Mouse (Mus musculus): ENCODE results near the gene 2310022A10Rik. TPM values are rescaled to one million over a fixed set of nuclear protein-coding genes. Genes with fewer than 3 reads are reported as not detected.
A peak's percentile ranks its signal among the peaks of the same experiment; 100 is the strongest.

The 2310022A10Rik gene
- polyA plus RNA-seq, 1 experiment from 2014 or later, result 39.3 TPM

DNA sequence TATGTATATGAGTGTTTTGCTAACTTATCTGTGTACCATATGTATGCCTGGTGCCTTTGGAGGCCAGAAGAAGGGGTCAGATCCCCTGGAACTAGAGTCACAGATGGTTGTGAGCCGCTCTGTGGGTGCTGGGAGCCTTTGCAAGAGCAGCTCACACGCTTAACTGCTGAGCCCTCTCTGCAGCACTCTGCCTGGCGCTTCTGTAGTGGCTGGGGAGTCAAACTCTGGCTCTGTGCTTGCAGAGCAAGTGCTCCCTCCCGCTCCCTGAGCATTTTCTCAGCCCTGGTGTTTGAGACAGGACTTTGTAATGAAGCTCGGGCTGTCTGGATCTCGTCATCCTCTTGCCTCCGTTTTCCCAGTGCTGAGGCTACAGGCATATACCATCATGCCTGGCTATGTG, 45.0 kb downstream of the 2310022A10Rik start:
- DNase-seq (ENCODE audit: extremely low spot score, low spot score), result no peak
- Histone ChIP-seq H3K9me3 (no peaks in the 10 kb centered on the region), H3K36me3 (replicated peaks) (peaks cover 19% of the 10 kb centered on the region), H3K27ac (no peak overlapping the region), H3K27me3 (ENCODE audit: poor library complexity, severe bottlenecking) (no peaks in the 10 kb centered on the region), H3K4me3 (no peak overlapping the region), H3K4me1 (peaks cover 31% of the 10 kb centered on the region)
- WGBS, result 79% methylated on average over 7 of the region's 7 CpGs

DNA sequence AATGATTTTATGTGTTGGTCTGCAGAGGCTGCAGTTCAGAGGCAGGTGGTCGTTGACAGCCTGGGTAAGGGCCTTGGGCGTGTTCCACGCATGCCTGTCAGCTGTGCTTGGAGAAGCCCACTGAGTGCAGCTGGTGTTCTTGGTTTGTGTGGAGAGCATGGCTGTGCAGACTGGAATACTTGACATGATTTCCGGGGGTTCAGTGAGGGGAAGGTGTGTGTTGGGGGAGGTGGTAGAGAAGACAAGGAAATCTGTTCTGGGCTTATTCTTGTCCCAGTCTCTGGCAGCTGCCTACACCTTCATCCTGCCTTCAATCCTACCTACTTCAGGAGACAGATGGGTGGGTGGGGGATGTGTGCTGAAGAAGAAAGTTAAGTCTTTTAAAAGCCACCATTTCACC, 48.6 kb downstream of the 2310022A10Rik start:
- no peaks in the 10 kb centered on the region for H3K27me3 ChIP-seq (ENCODE audit: poor library complexity, severe bottlenecking)
- H3K4me3 ChIP-seq, result no peak overlapping the region
- DNase-seq (ENCODE audit: extremely low spot score, low spot score), result no peak
- peaks cover 21% of the 10 kb centered on the region for H3K4me1 ChIP-seq
- H3K9me3 ChIP-seq, result no peaks in the 10 kb centered on the region
- 0 out of 2 replicates have a peak, but pooled peaks cover 4% of the 10 kb centered on the region for H3K36me3 ChIP-seq (replicated peaks)
- WGBS, result 85% methylated on average over 4 of the region's 4 CpGs
- no peak overlapping the region for H3K27ac ChIP-seq

DNA sequence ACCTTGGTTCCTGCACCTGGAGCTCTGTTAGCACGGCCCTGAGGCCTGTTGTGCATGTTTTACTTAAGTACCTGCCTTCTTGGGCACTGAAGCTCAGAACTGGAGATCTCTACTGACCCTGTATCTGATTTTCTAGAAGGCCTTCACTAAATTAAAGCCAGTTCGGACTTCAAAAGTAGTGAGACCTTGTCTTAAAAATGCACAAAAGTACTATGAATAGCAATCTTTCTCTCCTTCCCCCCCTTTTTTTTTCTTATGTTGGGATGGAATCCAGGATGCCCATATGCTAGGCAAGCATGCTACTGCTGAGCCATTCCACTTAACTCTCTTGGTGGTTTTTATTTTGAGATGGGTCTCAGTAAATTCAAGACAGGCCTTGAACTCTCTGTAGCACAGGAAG, 49.1 kb downstream of the 2310022A10Rik start:
- peaks cover 21% of the 10 kb centered on the region for H3K4me1 ChIP-seq
- H3K9me3 ChIP-seq, result no peaks in the 10 kb centered on the region
- WGBS, result 92% methylated on average over 2 of the region's 2 CpGs
- DNase-seq (ENCODE audit: extremely low spot score, low spot score), result no peak
- H3K27me3 ChIP-seq (ENCODE audit: poor library complexity, severe bottlenecking), result no peaks in the 10 kb centered on the region
- H3K27ac ChIP-seq, result no peak overlapping the region
- H3K36me3 ChIP-seq (replicated peaks), result 0 out of 2 replicates have a peak, but pooled peaks cover 4% of the 10 kb centered on the region
- H3K4me3 ChIP-seq, result no peak overlapping the region

DNA sequence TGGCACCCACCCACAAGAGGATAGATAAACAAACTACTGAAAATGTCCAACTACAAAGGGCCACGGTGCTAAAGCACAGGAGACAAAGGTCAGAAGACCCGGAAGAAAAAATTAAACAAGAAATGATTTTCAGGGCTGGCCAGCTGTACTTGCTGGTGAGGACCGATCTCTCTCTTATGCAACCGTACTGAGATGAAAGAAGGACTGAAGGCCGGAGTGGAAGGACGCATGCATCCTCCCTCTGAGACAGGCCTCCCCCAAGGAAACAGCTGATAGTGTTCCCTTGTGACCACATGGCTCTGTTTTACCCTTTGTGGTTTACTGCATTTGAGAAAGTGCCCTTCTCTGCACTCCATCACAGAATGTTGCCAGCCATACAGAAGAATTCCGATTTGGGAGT, 49.8 kb downstream of the 2310022A10Rik start:
- peaks cover 26% of the 10 kb centered on the region for H3K4me1 ChIP-seq
- 0 out of 2 replicates have a peak, but pooled peaks cover 4% of the 10 kb centered on the region for H3K36me3 ChIP-seq (replicated peaks)
- no peak for DNase-seq (ENCODE audit: extremely low spot score, low spot score)
- H3K27me3 ChIP-seq (ENCODE audit: poor library complexity, severe bottlenecking), result no peaks in the 10 kb centered on the region
- H3K4me3 ChIP-seq, result no peak overlapping the region
- no peak overlapping the region for H3K27ac ChIP-seq
- H3K9me3 ChIP-seq, result no peaks in the 10 kb centered on the region
- 93% methylated on average over 7 of the region's 7 CpGs for WGBS

DNA sequence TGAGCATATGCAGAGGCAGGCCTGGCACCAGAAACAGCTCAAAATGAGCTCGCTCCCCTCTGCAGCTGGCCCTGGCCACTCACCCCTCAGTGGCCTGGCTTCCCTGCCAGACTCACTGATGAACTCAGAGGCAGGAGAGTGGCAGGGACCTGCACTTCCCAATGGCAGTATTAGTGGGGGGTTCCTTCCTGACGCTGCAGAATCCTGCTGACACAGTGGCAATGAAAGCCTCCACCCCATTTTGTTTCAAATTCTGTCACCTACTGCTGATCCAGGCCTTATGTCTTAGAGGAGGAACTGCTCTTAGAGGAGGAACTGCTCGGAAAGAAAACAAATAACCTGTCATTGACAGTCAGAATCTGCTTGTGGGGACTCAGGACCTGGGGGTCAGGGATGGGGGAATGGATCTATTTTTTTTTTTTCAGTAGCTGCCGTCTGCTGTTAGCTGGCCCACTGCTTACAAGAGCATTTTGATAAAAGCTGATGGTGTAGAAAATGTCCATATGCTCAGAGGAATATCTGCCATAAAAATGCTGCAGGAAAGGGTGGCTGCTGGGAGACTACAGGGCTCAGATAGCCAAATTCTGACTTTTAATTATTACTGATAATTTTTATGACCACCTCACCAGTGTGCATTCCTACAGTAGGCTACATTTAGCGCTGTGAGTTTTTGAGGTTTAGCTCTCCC, 51.8 kb downstream of the 2310022A10Rik start:
- WGBS, result 69% methylated on average over 5 of the region's 5 CpGs
- H3K36me3 ChIP-seq (replicated peaks), result peaks cover 21% of the 10 kb centered on the region
- peaks cover 26% of the 10 kb centered on the region for H3K4me1 ChIP-seq
- no peak overlapping the region for H3K4me3 ChIP-seq
- H3K27ac ChIP-seq, result no peak overlapping the region
- DNase-seq (ENCODE audit: extremely low spot score, low spot score), result no peak
- no peaks in the 10 kb centered on the region for H3K9me3 ChIP-seq
- H3K27me3 ChIP-seq (ENCODE audit: poor library complexity, severe bottlenecking), result no peaks in the 10 kb centered on the region

DNA sequence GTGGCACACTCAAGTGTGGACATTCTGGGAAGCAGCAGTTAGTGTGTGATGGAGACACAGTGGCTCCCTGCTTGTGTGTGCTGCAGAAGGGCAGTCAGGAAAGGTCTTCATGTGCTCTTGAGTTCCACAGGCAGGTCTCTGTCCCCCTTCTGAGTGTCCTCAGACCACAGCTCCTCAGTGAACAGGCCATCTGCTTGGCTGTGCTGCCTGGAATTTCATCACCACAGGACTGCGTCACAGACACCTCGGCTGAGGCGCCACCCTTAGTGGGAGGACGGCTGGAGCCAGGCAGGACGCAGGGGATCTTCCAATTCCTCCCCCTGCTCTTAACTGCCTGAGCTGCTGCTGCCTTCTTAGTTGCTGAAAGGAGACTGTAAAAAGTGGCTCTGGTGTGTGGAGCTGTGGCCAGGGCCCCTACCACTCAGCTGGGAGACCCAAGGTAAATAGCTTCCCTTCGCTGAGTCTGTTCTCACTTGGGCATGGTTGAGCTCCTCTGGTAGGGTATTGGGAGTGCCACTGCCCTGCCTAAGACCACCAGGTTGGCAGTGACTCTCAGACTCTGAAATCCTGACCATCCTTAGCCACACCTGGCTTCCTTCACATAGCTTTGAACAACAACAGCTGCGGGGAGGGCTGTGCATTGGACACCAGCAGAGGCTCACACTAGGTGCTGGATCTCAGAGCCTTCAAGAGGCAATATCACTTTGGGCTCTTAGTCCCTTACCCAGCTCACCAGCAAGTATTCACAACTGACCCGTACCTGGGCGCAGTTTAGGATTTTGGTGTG, 52.7 kb downstream of the 2310022A10Rik start:
- 88% methylated on average over 9 of the region's 9 CpGs for WGBS
- Histone ChIP-seq H3K27ac (no peak overlapping the region), H3K9me3 (no peaks in the 10 kb centered on the region), H3K27me3 (ENCODE audit: poor library complexity, severe bottlenecking) (no peaks in the 10 kb centered on the region), H3K4me1 (peaks cover 26% of the 10 kb centered on the region), H3K36me3 (replicated peaks) (peaks cover 30% of the 10 kb centered on the region), H3K4me3 (no peak overlapping the region)
- no peak for DNase-seq (ENCODE audit: extremely low spot score, low spot score)

DNA sequence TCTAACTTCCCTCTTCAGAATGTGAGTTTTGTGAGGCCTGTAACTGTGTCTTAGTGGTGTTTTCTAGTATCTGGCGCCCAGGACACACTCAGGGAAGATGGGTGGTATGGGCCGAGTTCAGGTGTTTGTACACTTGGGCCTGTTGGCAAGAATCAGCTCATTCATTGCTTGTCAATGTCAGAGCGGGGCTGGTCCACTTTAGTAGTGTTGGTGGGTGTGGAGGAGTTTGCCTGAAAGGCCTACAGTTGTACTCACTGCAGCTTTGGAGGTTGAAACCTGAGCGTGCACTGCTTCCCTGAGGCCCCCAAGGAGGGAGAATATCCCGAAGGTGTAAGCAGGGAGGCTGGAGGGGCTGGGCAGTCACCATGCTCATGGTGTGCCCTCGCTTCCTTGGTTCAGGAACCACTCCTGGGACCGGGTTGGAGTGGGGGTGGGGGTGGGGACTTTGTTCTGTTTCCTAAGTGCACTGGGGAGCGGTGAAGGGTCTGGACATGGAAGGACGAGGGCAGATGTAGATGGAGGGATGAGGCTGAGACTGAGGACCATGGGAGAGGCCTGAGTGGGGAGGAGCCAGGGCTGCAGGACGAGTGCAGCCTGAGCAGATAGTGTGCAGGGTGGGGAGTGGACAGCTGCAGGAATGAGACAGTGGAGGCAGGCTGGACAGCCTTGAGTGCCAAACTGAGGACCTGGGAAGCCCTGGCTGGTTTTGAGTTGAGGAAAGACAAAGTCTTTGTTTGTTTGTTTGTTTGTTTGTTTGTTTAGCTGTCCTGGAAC, 53.6 kb downstream of the 2310022A10Rik start:
- Histone ChIP-seq H3K36me3 (replicated peaks) (peaks cover 36% of the 10 kb centered on the region), H3K4me3 (no peak overlapping the region), H3K4me1 (peaks cover 21% of the 10 kb centered on the region), H3K9me3 (no peaks in the 10 kb centered on the region), H3K27me3 (ENCODE audit: poor library complexity, severe bottlenecking) (no peaks in the 10 kb centered on the region), H3K27ac (peak overlapping the region; percentile 44; the same call in 1 of the 2 replicates)
- DNase-seq (ENCODE audit: extremely low spot score, low spot score), result no peak
- 81% methylated on average over 10 of the region's 10 CpGs for WGBS

DNA sequence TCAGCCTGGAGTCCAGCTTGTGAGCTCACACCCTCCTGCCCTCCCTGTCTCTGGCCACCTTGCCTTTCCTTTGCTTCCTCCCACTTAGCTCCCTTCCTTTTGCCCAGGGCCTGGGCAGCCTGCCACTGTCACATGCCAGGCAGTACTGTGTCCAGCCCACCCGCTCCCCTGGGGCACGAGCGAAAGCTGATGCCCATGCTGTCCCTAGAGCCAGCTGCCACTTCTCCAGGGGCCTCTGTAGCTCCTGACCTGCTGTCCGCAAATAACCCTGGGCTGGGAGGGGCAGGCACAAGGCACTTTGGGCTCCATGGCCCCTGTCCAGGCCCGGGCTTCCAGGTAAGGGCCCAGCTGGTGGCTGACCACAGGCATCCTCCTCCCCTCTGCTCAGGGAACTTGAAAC, 54.5 kb downstream of the 2310022A10Rik start:
- Histone ChIP-seq H3K27ac (no peak overlapping the region), H3K4me1 (peaks cover 21% of the 10 kb centered on the region), H3K27me3 (ENCODE audit: poor library complexity, severe bottlenecking) (no peaks in the 10 kb centered on the region), H3K4me3 (no peak overlapping the region), H3K9me3 (no peaks in the 10 kb centered on the region), H3K36me3 (replicated peaks) (peaks cover 36% of the 10 kb centered on the region)
- no peak for DNase-seq (ENCODE audit: extremely low spot score, low spot score)
- WGBS, result 90% methylated on average over 5 of the region's 5 CpGs

DNA sequence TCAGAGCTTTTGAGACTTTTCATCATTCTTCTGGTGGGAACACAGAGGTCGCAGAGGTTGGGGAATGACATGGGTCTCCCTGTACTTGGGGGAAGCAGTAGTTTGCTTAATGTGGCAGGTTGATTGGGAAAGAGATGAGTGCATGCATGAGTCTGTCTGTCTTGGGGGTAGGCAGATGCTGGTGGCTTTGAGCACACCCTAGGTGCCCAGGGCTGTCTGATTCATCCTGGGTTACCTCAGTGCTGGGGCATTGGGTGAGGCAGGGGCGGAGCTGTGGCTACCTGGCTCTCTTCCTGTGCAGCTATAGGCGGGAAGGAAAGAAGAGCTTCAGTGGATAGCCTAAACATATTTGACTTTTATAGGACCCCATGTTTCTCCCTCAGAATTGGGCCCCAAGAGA, 55.1 kb downstream of the 2310022A10Rik start:
- peaks cover 25% of the 10 kb centered on the region for H3K4me1 ChIP-seq
- 90% methylated on average over 3 of the region's 3 CpGs for WGBS
- H3K27me3 ChIP-seq (ENCODE audit: poor library complexity, severe bottlenecking), result no peaks in the 10 kb centered on the region
- H3K4me3 ChIP-seq, result no peak overlapping the region
- no peaks in the 10 kb centered on the region for H3K9me3 ChIP-seq
- H3K27ac ChIP-seq, result no peak overlapping the region
- DNase-seq (ENCODE audit: extremely low spot score, low spot score), result no peak
- H3K36me3 ChIP-seq (replicated peaks), result peaks cover 34% of the 10 kb centered on the region

DNA sequence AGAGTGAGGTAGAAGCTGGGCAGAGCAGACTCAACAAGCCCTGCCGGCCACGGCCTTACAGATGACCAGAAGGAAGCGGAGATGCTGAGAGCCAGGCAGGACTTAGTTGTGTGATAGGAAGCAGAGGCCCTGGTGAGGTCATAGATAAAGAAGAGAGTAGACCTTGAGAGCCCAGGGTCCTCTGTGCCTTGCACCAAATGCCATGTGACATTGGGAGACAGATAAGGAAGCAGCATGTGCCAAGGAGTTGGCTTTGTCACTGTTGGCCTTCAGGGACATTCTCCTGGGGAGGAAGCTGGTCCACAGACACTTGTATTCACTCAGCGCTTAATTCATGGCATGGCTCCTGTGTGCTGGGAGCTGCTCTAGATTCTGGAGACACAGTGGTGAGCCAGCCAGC, 56.3 kb downstream of the 2310022A10Rik start:
- no peaks in the 10 kb centered on the region for H3K27me3 ChIP-seq (ENCODE audit: poor library complexity, severe bottlenecking)
- 93% methylated on average over 4 of the region's 4 CpGs for WGBS
- H3K27ac ChIP-seq, result no peak overlapping the region
- no peaks in the 10 kb centered on the region for H3K9me3 ChIP-seq
- peaks cover 32% of the 10 kb centered on the region for H3K36me3 ChIP-seq (replicated peaks)
- no peak overlapping the region for H3K4me3 ChIP-seq
- H3K4me1 ChIP-seq, result peaks cover 37% of the 10 kb centered on the region
- DNase-seq (ENCODE audit: extremely low spot score, low spot score), result no peak

DNA sequence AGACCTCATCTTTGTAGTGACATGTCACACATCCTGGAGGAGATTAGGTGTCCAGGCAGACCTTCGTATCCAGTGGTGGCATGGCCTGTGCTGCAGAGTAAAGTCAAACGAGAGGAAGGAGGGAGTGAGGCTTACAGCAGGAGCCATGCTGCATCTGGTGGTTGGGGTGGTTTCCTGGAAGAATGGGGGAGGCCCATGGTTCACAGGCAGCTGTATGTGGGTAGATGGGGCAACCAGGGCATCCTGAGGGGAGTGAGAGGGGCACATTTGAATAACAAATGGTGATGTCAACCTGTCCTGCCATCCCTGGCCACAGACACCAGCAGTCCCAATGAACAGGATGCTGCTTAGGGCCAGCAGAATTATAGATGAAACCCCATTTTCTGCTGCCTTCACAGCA, 56.7 kb downstream of the 2310022A10Rik start:
- H3K27me3 ChIP-seq (ENCODE audit: poor library complexity, severe bottlenecking), result no peaks in the 10 kb centered on the region
- no peak for DNase-seq (ENCODE audit: extremely low spot score, low spot score)
- no peak overlapping the region for H3K4me3 ChIP-seq
- H3K9me3 ChIP-seq, result no peaks in the 10 kb centered on the region
- H3K27ac ChIP-seq, result no peak overlapping the region
- WGBS, result 90% methylated on average over 2 of the region's 2 CpGs
- peaks cover 32% of the 10 kb centered on the region for H3K36me3 ChIP-seq (replicated peaks)
- H3K4me1 ChIP-seq, result peaks cover 37% of the 10 kb centered on the region

DNA sequence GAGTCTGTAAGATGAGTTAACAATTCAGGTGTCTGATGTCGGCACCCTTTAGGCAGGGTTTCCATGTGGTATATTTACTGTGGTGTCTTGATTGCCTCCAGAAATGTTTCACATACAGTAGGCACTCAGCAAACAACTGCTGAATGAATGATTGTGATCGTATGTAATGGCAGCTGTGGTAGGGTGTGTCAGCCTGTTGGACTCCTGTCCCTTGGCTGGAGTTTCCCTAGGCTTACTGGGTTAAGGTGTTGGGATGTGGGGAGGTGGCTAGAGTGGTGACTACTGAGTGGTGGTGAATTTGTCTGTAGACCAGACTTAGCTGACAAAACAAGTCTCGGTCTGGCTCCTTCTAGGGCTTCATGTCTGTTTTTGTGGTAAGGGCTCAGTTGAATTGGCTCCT, 57.3 kb downstream of the 2310022A10Rik start:
- WGBS, result 94% methylated on average over 3 of the region's 3 CpGs
- H3K27me3 ChIP-seq (ENCODE audit: poor library complexity, severe bottlenecking), result no peaks in the 10 kb centered on the region
- H3K9me3 ChIP-seq, result no peaks in the 10 kb centered on the region
- no peak overlapping the region for H3K4me3 ChIP-seq
- peaks cover 32% of the 10 kb centered on the region for H3K36me3 ChIP-seq (replicated peaks)
- peaks cover 39% of the 10 kb centered on the region for H3K4me1 ChIP-seq
- no peak overlapping the region for H3K27ac ChIP-seq
- no peak for DNase-seq (ENCODE audit: extremely low spot score, low spot score)

DNA sequence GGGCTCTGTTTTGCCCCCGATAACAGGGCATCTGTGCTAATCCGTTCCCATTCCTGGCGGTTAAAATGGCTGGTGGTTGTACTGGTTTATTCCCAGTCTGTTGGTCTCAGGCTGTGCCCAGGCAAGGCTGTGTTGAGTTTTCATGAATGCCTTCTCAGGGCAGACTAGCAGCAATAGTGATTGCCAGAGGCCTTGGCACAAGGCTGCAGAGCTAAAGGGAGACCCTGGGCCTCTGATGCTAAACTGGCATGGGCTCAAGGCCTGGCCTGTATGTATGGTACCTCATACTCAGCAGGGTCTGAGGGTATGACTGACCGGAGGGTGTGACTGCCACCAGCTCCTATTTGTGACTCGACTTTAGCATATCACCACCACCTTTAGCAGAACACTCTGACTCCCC, 57.8 kb downstream of the 2310022A10Rik start:
- Histone ChIP-seq H3K27ac (no peak overlapping the region), H3K9me3 (no peaks in the 10 kb centered on the region), H3K36me3 (replicated peaks) (peaks cover 35% of the 10 kb centered on the region), H3K4me3 (no peak overlapping the region), H3K4me1 (peaks cover 36% of the 10 kb centered on the region), H3K27me3 (ENCODE audit: poor library complexity, severe bottlenecking) (no peaks in the 10 kb centered on the region)
- DNase-seq (ENCODE audit: extremely low spot score, low spot score), result no peak
- 92% methylated on average over 5 of the region's 5 CpGs for WGBS

Data from forebrain, embryonic 10.5 days (tissue).